Mouse (Mus musculus): ENCODE results near the gene Ly6g6c. TPM values are rescaled to one million over a fixed set of nuclear protein-coding genes. Genes with fewer than 3 reads are reported as not detected.

Ly6g6c gene
- polyA plus RNA-seq, 1 experiment from 2014 or later, result not detected

DNA sequence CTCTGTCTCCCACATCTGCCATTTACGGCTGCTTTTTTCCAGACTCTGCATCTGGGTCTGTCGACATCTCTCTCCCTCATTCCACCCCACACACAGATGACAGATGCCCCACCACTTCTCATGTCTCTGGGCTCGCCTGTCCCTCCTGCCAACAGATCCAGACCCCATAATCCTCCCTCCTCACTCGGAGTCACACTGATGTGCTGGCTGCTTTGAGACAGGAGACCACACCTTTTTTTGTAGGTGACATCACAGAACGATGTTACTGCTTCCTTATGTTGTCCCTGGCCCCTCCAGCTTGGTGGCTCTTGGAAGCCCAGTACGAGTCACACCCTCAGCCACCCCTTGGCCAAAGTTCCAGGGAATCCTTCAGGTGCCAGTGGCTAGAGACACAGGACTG is 15.1 kb downstream of the Ly6g6c start:
- no peaks in the 10 kb centered on the region for H3K27me3 ChIP-seq

DNA sequence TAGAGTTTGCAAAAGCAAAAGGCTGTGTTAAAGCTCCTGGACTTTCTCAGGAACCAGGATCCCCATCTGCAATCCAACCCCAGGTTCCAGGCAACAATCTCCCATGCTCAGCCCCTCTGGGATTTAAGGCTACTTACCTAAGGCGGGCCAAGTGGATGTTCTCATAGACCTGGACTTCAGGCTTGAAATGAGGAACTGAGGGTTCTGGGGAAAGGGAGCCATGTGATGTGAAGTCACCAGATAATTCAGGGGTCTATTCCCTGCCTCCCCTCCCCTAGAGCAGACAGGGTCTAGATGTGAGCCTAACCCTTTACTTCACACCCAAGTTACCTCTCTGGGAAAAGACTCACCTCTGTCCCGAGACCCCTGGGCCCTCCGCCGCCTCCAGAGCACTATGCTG is 15.5 kb downstream of the Ly6g6c start:
- Histone ChIP-seq H3K9me3 (replicated peaks) (no peaks in the 10 kb centered on the region), H3K4me3 (no peak overlapping the region), H3K27ac (no peak overlapping the region), H3K4me2 (no peak overlapping the region), H3K27me3 (no peaks in the 10 kb centered on the region), H3K4me1 (peaks cover 23% of the 10 kb centered on the region), H3K36me3 (ENCODE audit: poor library complexity, severe bottlenecking) (no peaks in the 10 kb centered on the region), H3K9ac (no peak overlapping the region)
- 61% methylated on average over 4 of the region's 4 CpGs for WGBS
- ATAC-seq, result no peak

More for the DNA sequence above, 15.1 kb downstream of the Ly6g6c start:
- H3K27ac ChIP-seq, result no peak overlapping the region
- peaks cover 23% of the 10 kb centered on the region for H3K4me1 ChIP-seq
- H3K9ac ChIP-seq, result no peak overlapping the region
- no peak for ATAC-seq
- no peak overlapping the region for H3K4me2 ChIP-seq
- WGBS, result 75% methylated on average over 6 of the region's 6 CpGs
- H3K36me3 ChIP-seq (ENCODE audit: poor library complexity, severe bottlenecking), result no peaks in the 10 kb centered on the region
- no peak overlapping the region for H3K4me3 ChIP-seq
- H3K9me3 ChIP-seq (replicated peaks), result no peaks in the 10 kb centered on the region

GRCm38 (mm10) chr17:35082841-35083576 is 17.8 kb downstream of the Ly6g6c start:
- no peak overlapping the region for H3K4me2 ChIP-seq
- H3K9ac ChIP-seq, result no peak overlapping the region
- 0 out of 2 replicates have a peak, but pooled peaks cover 5% of the 10 kb centered on the region for H3K4me1 ChIP-seq
- no peak overlapping the region for H3K4me3 ChIP-seq
- H3K27me3 ChIP-seq, result 0 out of 2 replicates have a peak, but pooled peaks cover 3% of the 10 kb centered on the region
- WGBS, result 85% methylated on average over 16 of the region's 16 CpGs
- no peak for ATAC-seq
- H3K36me3 ChIP-seq (ENCODE audit: poor library complexity, severe bottlenecking), result no peaks in the 10 kb centered on the region
- H3K27ac ChIP-seq, result no peak overlapping the region
- H3K9me3 ChIP-seq (replicated peaks), result no peaks in the 10 kb centered on the region

DNA sequence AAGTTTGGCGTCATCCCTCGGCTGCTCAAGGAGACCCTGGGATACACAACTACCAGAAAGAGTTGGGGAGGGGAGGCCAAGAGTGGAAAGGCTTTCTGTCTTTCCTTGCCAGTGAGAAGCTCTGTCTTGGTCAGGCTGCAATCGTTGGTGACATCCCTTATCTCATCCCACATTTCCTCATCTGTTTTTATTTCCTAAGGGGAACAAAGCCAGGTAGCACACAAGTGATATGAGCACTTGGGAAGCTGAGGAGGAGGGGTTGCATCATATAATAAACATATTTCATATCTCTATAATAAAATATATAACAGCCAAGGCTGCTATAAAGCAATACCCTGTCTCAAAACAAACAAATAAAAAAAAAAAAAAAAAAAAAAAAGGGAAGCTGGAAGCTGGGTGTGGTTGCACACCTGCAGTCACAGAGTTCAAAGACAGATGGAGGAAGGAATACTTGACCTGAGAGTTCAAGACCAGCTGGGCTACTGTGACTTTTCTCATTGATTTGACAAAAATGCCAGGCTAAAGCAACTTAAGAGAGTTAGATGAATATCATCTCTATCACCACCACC is 18.8 kb downstream of the Ly6g6c start:
- Histone ChIP-seq H3K36me3 (ENCODE audit: poor library complexity, severe bottlenecking) (no peaks in the 10 kb centered on the region), H3K27ac (no peak overlapping the region), H3K9ac (no peak overlapping the region), H3K9me3 (replicated peaks) (no peaks in the 10 kb centered on the region), H3K27me3 (0 out of 2 replicates have a peak, but pooled peaks cover 3% of the 10 kb centered on the region), H3K4me1 (0 out of 2 replicates have a peak, but pooled peaks cover 5% of the 10 kb centered on the region), H3K4me2 (no peak overlapping the region), H3K4me3 (no peak overlapping the region)
- ATAC-seq, result no peak
- 82% methylated on average over 3 of the region's 3 CpGs for WGBS

GRCm38 (mm10) chr17:35085208-35085865 is 20.1 kb downstream of the Ly6g6c start, which contains the start of gene Ly6g6f:
TSS of gene Ly6g6f (minus strand) at chr17:35085610.
- 85% methylated on average over 7 of the region's 7 CpGs for whole genome bisulfite sequencing
- peaks cover 12% of the 10 kb centered on the region for H3K4me1 ChIP-seq
- H3K9me3 ChIP-seq (replicated peaks), result no peaks in the 10 kb centered on the region
- no peaks in the 10 kb centered on the region for H3K36me3 ChIP-seq (ENCODE audit: poor library complexity, severe bottlenecking)
- no peak within 1 kb of the TSS for H3K27ac ChIP-seq
- no peak within 1 kb of the TSS for H3K4me3 ChIP-seq
- no peak within 1 kb of the TSS for H3K9ac ChIP-seq
- no peak within 1 kb of the TSS for H3K4me2 ChIP-seq
- H3K27me3 ChIP-seq, result 0 out of 2 replicates have a peak, but pooled peaks cover 3% of the 10 kb centered on the region
- no peak for ATAC-seq

DNA sequence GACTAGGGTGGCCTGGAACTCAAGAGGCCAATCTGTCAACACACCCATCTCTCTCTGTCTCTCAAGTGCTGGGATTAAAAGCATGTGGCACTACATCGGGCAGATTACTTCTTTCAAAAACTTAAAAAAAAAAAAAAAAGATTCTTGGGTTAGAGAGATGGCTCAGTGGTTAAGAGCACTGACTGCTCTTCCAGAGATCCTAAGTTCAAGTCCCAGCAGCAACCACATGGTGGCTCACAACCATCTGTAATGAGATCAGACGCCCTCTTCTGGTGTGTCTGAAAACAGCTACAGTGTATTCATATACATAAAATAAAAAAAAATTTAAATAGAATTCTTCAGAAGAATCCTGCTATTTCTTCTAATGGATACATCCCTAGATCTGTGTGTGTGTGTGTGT is 23.0 kb downstream of the Ly6g6c start:
- WGBS, result 61% methylated on average over 2 of the region's 2 CpGs
- Histone ChIP-seq H3K4me1 (peaks cover 19% of the 10 kb centered on the region), H3K9me3 (replicated peaks) (no peaks in the 10 kb centered on the region), H3K4me3 (no peak overlapping the region), H3K27me3 (0 out of 2 replicates have a peak, but pooled peaks cover 3% of the 10 kb centered on the region), H3K36me3 (ENCODE audit: poor library complexity, severe bottlenecking) (peaks cover 17% of the 10 kb centered on the region), H3K27ac (no peak overlapping the region), H3K4me2 (no peak overlapping the region), H3K9ac (no peak overlapping the region)
- ATAC-seq, result no peak

- H3K27ac ChIP-seq, result peak within 1 kb of the TSS; percentile 96
- peak; percentile 98 for ATAC-seq
Observed at GRCm38 (mm10) chr17:35088825-35089644, 23.8 kb downstream of the Ly6g6c start, which contains the start of gene Abhd16a. TSS of gene Abhd16a (plus strand) at chr17:35089263.

DNA sequence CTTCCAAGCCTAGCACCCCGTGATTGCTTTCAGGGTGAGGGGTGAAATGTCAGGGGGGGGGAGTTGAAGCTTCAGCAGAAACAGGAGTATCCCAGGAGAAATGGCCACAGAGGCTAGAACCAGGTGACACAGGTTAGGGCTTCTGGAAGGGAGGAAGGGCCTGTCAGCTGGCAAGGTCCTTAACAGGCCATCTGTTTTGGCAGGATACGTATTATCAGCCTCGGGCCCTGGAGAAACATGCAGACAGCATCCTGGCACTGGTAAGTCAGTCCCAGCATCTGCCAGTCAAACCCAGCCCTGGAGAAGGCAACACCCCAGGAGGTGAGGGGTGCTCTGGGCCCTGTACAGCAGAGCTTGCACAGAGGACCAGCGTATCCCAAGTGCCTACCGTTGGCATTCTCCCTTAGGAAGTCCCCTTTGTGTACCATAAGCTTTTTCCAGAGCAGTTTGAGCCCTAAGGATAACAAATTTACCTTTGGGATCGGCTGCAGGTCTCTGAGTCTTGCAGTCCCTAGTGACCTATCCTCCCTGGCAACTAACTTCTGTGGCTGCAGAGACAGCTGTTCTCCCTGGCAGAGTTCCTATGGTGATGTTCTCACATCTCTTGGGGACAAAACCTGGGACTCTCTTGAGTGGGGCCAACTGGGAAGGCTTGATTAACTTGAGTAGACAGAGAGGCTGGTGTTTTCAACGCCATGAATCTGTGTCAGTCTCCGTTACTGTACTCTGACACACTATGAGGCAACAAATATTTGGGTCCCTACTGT is 25.2 kb downstream of the Ly6g6c start:
- peaks cover 19% of the 10 kb centered on the region for H3K4me1 ChIP-seq
- 0 out of 2 replicates have a peak, but pooled peaks have one; percentile 13 for ATAC-seq
- no peaks in the 10 kb centered on the region for H3K9me3 ChIP-seq (replicated peaks)
- peak overlapping the region; percentile 90 for H3K9ac ChIP-seq
- peak overlapping the region; percentile 69 for H3K4me2 ChIP-seq
- H3K27me3 ChIP-seq, result 0 out of 2 replicates have a peak, but pooled peaks cover 3% of the 10 kb centered on the region
- H3K27ac ChIP-seq, result peak overlapping the region; percentile 96
- H3K36me3 ChIP-seq (ENCODE audit: poor library complexity, severe bottlenecking), result peaks cover 39% of the 10 kb centered on the region
- 65% methylated on average over 8 of the region's 8 CpGs for WGBS
- H3K4me3 ChIP-seq, result peak overlapping the region; percentile 60

More at GRCm38 (mm10) chr17:35088825-35089644, 23.8 kb downstream of the Ly6g6c start, which contains the start of gene Abhd16a:
- Histone ChIP-seq H3K4me3 (peak within 1 kb of the TSS; percentile 60), H3K9me3 (replicated peaks) (no peaks in the 10 kb centered on the region), H3K9ac (peak within 1 kb of the TSS; percentile 90), H3K36me3 (ENCODE audit: poor library complexity, severe bottlenecking) (peaks cover 25% of the 10 kb centered on the region), H3K4me1 (peaks cover 19% of the 10 kb centered on the region), H3K27me3 (0 out of 2 replicates have a peak, but pooled peaks cover 3% of the 10 kb centered on the region), H3K4me2 (peak within 1 kb of the TSS; percentile 69)
- WGBS, result 4% methylated on average over 52 of the region's 67 CpGs

DNA sequence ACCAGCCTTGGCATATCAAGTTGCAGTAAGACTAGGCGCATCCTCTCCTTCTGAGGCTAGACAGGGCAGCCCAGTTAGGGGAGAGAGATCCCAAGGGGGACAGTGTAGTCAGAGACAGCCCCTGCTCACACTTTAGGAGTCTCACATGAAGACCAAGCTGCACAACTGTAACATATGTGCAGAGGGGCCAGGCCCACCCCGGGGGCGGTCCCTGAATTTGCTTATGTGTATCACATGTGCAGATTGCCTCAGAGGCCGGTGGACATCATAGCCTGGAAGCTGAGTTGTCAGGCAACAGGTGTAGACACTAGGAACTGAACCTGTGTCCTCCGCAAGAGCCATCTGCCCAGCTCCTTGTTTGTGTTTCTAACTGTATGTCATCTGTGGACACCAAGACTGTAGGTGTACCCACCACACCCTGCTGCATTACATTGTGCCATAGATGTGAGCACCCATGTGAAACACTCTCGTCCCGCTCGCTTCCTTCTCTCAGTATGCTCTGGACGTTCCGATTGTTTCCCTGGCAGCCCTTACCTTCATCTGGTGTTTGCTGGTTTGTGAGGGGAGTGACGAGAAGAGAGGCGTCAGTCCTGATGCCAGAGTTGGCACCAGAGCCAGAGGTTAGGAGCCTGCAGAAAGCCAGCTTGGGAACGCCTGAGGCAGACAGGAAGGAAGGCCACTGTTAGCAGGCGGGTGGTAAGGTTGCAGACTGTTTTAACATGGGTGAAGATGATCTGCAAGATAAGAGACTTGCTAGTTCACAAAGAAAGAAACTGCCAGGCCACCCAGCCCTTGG is 27.4 kb downstream of the Ly6g6c start:
- H3K4me1 ChIP-seq, result peaks cover 19% of the 10 kb centered on the region
- H3K4me3 ChIP-seq, result no peak overlapping the region
- no peak overlapping the region for H3K27ac ChIP-seq
- H3K9me3 ChIP-seq (replicated peaks), result no peaks in the 10 kb centered on the region
- no peak overlapping the region for H3K9ac ChIP-seq
- H3K4me2 ChIP-seq, result no peak overlapping the region
- H3K36me3 ChIP-seq (ENCODE audit: poor library complexity, severe bottlenecking), result peaks cover 61% of the 10 kb centered on the region
- WGBS, result 96% methylated on average over 14 of the region's 14 CpGs
- H3K27me3 ChIP-seq, result no peaks in the 10 kb centered on the region
- ATAC-seq, result no peak
